Mouse (Mus musculus) liver, embryonic 15.5 days (tissue): ENCODE results near the gene Car10. TPM values are rescaled to one million over a fixed set of nuclear protein-coding genes. Genes with fewer than 3 reads are reported as not detected.
"Not testable (repeated sequence)": the region's sequence is repeated elsewhere in the genome, so short reads cannot be mapped to it uniquely, and the experiment has no call there.

Source experiments
- ATAC-seq: fragments of 200-750 bp; cut with Nextera tagmentation; 2 replicates; pipeline ENCODE4 v1.8.0; 2017; ENCODE audit warnings: moderate number of reproducible peaks, mild to moderate bottlenecking, moderate library complexity; ENCODE audit not compliant: insufficient read depth
- H3K27ac ChIP-seq: fragments of 300-500 bp; sonication (generic); replicated peaks from 2 replicates; pipeline ENCODE4 v1.5.1; 2015; ENCODE audit warnings: mild to moderate bottlenecking, inconsistent platforms
- H3K27me3 ChIP-seq: fragments of 300-500 bp; sonication (generic); 2 replicates; pipeline ENCODE4 v1.6.1; 2015; ENCODE audit warnings: mild to moderate bottlenecking, inconsistent platforms
- H3K36me3 ChIP-seq: fragments of 300-500 bp; sonication (generic); replicated peaks from 2 replicates; pipeline ENCODE4 v1.6.1; 2015; ENCODE audit warnings: moderate library complexity, mild to moderate bottlenecking, inconsistent platforms
- H3K4me1 ChIP-seq: fragments of 300-500 bp; sonication (generic); replicated peaks from 2 replicates; pipeline ENCODE4 v1.6.1; 2015; ENCODE audit warnings: inconsistent platforms
- H3K4me2 ChIP-seq: fragments of 300-500 bp; sonication (generic); 2 replicates; pipeline ENCODE4 v1.6.1; 2015; ENCODE audit warnings: moderate library complexity, mild to moderate bottlenecking, inconsistent platforms
- H3K4me3 ChIP-seq: fragments of 300-500 bp; sonication (generic); replicated peaks from 2 replicates; pipeline ENCODE4 v1.5.1; 2015; ENCODE audit warnings: mild to moderate bottlenecking, inconsistent platforms
- H3K9ac ChIP-seq: fragments of 300-500 bp; sonication (generic); 2 replicates; pipeline ENCODE4 v1.6.1; 2015; ENCODE audit warnings: moderate library complexity, mild to moderate bottlenecking, inconsistent platforms
- H3K9me3 ChIP-seq: fragments of 300-500 bp; sonication (generic); replicated peaks from 2 replicates; pipeline ENCODE4 v1.6.1; 2016; ENCODE audit warnings: inconsistent platforms
- WGBS: fragments of 180-500 bp; shearing (Covaris S2); methylation state at CpG from one replicate; pipeline ENCODE4 v1.1.7; 2015; ENCODE audit warnings: mixed read lengths; ENCODE audit not compliant: insufficient replicate concordance; 5-methylcytosine and 5-hydroxymethylcytosine counted together
- polyA plus RNA-seq: library from polyadenylated mRNA; unstranded; fragments of >200 nt; fragmentation: Nextera tagmentation; extraction: Ambion mirVana; gene quantifications from 2 replicates; pipeline ENCODE4 v1.2.1, GENCODE M21; 2015

Gene Car10
- polyA plus RNA-seq, 1 experiment from 2014 or later: not detected

- Histone ChIP-seq H3K9ac (no peak overlapping the region), H3K27me3 (no peaks in the 10 kb centered on the region), H3K27ac (no peak overlapping the region), H3K9me3 (no peaks in the 10 kb centered on the region), H3K4me1 (no peaks in the 10 kb centered on the region), H3K4me2 (no peak overlapping the region), H3K4me3 (no peak overlapping the region), H3K36me3 (no peaks in the 10 kb centered on the region)
- 73% methylated on average over 2 of the region's 2 CpGs for WGBS
- ATAC-seq: no peak
Observed at GRCm38 (mm10) chr11:93396356-93396755, 298.5 kb downstream of the Car10 start.

DNA sequence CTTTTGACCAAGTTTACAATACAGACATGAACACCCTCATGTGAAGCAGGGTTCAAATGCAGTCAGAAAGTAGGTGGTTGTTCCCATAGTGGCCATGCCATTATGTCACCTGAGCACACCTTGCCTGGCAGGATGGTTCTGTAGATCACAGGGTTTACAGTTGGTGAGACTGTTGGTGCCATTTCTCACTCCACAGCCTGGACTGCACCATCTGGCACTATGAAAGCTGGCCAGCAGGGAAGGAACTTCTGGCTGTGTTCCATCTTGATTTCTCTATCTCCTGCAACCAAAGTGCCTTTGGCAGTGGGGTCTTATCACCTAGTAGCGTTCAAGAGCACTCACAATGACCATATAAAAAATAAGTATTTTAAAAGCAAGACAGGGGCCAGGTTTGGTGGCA lies 303.3 kb downstream of the Car10 start:
- H3K36me3 ChIP-seq, H3K9me3 ChIP-seq, H3K9ac ChIP-seq, H3K4me3 ChIP-seq, H3K27me3 ChIP-seq, H3K4me2 ChIP-seq, H3K4me1 ChIP-seq, H3K27ac ChIP-seq, ATAC-seq: not testable (repeated sequence)
- 57% methylated on average over 1 of the region's 1 CpGs for WGBS

DNA sequence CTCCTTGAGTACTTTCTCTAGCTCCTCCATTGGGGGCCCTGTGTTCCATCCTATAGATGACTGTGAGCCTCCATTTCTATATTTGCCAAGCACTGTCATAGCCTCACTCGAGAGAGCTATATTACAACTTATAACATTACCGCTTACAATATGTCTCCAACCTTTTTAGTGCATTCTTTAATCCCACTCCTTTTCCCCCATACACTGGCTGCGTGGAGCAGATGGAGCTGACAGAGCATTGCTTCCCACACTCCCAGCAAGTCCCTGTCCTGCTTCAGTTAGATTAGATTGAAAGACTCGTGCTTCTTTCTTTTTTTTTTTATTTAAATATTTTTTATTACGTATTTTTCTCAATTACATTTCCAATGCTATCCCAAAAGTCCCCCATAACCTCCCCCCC lies 310.2 kb downstream of the Car10 start:
- no peaks in the 10 kb centered on the region for H3K4me1 ChIP-seq
- no peak overlapping the region for H3K4me2 ChIP-seq
- H3K9ac ChIP-seq: no peak overlapping the region
- no peak overlapping the region for H3K4me3 ChIP-seq
- H3K27ac ChIP-seq: no peak overlapping the region
- 56% methylated on average over 5 of the region's 5 CpGs for WGBS
- no peaks in the 10 kb centered on the region for H3K9me3 ChIP-seq
- H3K36me3 ChIP-seq: no peaks in the 10 kb centered on the region
- H3K27me3 ChIP-seq: no peaks in the 10 kb centered on the region
- no peak for ATAC-seq

GRCm38 (mm10) chr11:93431482-93431881 lies 333.7 kb downstream of the Car10 start:
- no peaks in the 10 kb centered on the region for H3K36me3 ChIP-seq
- no peak overlapping the region for H3K9ac ChIP-seq
- H3K4me3 ChIP-seq: no peak overlapping the region
- no peaks in the 10 kb centered on the region for H3K4me1 ChIP-seq
- H3K4me2 ChIP-seq: no peak overlapping the region
- H3K27ac ChIP-seq: no peak overlapping the region
- WGBS: 68% methylated on average over 5 of the region's 5 CpGs
- no peak for ATAC-seq
- H3K27me3 ChIP-seq: no peaks in the 10 kb centered on the region
- H3K9me3 ChIP-seq: no peaks in the 10 kb centered on the region

DNA sequence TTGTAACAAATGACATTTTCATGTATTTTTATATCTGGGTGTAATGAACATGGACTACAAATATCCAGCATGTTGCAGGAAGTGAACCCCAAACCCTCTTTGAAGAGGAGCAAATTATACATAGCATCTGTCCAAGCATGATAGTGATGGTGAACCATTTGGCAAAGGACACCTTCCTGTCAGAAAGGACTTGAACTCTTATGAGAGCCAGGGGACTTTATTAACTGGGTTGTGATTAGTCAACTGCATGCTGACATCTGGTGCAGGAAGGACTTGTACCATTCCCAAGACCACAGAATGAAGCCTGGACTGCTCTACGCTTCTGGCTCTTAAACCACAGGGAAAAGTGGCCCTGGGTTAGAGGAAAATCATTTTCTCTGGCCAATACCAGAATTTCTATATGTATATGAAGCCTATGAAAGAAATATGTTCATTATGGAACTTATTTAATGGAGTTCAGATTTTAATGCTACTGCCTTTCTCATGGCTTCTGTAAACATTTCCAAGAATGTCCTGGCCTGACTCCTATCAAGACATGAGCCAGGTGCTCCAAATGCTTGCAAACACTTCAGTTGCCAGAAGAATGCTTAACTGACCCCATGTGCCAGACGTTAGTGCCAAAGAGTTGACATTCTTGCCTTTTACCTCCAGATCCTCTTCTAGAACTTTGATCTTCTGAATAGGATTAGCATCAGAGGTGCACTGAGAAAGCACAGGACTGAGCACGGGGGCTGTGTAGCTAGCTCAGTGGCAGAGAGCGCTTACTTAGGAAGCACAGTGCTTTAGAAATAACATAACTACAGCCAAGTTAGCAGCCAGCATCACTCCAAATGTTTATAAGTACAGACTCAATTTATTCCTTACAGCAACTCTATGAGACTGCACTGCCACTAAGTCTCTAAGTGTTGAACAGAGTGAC lies 337.4 kb downstream of the Car10 start:
- H3K27ac ChIP-seq: no peak overlapping the region
- H3K4me1 ChIP-seq: no peaks in the 10 kb centered on the region
- H3K36me3 ChIP-seq: no peaks in the 10 kb centered on the region
- no peak overlapping the region for H3K4me2 ChIP-seq
- no peak overlapping the region for H3K4me3 ChIP-seq
- H3K27me3 ChIP-seq: no peaks in the 10 kb centered on the region
- no peak overlapping the region for H3K9ac ChIP-seq
- ATAC-seq: no peak
- no peaks in the 10 kb centered on the region for H3K9me3 ChIP-seq
- 44% methylated on average over 4 of the region's 4 CpGs for WGBS

DNA sequence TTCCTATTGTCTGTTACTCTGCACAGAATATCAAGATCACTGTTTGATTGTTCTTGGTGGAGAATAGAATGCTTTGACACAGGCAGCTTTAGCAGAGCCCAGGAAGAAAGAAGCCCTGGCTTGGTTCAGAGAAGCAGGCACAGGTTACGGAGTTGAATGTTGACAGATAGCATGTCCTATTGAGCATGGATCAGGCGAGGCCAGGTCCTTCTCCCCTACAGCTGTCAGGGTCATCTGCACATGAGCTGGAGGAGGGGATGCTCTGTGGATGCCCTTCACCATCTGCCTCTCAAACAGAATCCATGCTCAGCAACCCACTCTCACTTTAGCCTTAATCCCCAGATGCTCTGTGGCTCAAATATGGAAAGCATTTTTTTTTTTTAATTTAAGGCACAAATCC lies 339.1 kb downstream of the Car10 start:
- Histone ChIP-seq H3K4me3 (no peak overlapping the region), H3K27ac (no peak overlapping the region), H3K27me3 (no peaks in the 10 kb centered on the region), H3K9ac (no peak overlapping the region), H3K4me1 (no peaks in the 10 kb centered on the region), H3K4me2 (no peak overlapping the region), H3K9me3 (no peaks in the 10 kb centered on the region), H3K36me3 (no peaks in the 10 kb centered on the region)
- ATAC-seq: no peak
- 43% methylated on average over 2 of the region's 2 CpGs for WGBS

DNA sequence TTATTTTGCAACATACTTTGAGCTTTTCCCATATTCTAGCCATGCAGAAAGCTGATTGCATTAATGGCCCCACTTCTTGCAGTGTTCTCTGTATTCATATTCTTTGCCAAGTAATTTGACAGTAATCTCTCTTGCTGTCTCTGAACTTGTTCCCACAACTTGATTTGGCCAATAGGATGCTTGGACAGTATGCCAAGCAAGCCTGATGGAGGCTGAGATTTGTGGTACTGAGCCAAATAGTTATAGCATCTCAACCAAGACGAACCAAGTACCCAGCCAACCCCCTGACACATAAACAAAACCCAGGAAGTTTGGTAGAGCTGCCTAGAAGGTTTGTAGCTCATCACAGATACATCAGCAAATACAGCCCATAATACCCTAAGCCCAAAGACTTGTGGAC lies 342.6 kb downstream of the Car10 start:
- H3K4me1 ChIP-seq: no peaks in the 10 kb centered on the region
- H3K36me3 ChIP-seq: no peaks in the 10 kb centered on the region
- H3K4me3 ChIP-seq: no peak overlapping the region
- no peak overlapping the region for H3K4me2 ChIP-seq
- no peaks in the 10 kb centered on the region for H3K9me3 ChIP-seq
- no peaks in the 10 kb centered on the region for H3K27me3 ChIP-seq
- ATAC-seq: no peak
- no peak overlapping the region for H3K9ac ChIP-seq
- WGBS: 23% methylated on average over 1 of the region's 1 CpGs
- H3K27ac ChIP-seq: no peak overlapping the region

DNA sequence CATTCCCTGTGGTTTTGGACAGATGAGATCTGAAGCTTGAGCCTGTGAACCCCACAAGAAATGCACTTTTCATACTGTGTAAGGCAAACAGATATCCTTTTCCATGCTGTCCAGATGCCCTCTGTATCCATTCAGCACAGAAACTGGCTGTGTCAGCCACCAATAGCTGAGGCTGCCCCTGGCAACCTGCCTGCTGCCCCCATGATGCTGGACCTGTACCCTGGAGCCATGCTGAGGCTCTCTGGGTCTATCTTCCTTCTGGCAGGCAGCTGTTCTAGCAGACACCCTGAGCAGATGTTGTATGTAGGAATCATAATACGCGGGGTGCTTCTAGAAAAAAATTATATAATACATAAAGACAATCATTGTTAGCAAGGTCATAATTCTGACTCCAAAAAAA lies 345.9 kb downstream of the Car10 start:
- Histone ChIP-seq H3K27ac (no peak overlapping the region), H3K9ac (no peak overlapping the region), H3K9me3 (no peaks in the 10 kb centered on the region), H3K27me3 (no peaks in the 10 kb centered on the region), H3K36me3 (no peaks in the 10 kb centered on the region), H3K4me2 (no peak overlapping the region), H3K4me3 (no peak overlapping the region), H3K4me1 (no peaks in the 10 kb centered on the region)
- ATAC-seq: no peak
- WGBS: 83% methylated on average over 2 of the region's 2 CpGs

DNA sequence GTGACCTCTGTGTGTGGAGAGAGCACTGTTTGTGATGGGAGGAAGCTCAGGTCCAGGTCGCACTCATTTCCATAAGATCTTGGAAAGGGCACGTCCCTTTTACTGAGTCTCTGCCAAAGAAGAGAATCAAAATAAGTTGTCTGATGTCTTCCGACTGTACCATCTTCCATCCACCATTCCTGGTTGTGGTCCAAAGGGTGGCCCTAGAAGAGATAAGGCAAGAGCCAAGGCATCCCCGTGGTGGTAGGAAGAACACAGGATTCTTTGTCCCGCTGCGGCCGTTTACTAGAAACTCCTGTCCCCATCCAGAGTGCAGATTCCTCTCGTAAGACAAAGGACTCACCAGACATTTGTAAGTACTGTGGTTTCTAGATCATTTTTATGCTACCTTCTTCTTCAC lies 346.9 kb downstream of the Car10 start:
- WGBS: 67% methylated on average over 8 of the region's 8 CpGs
- H3K4me2 ChIP-seq: no peak overlapping the region
- no peak overlapping the region for H3K9ac ChIP-seq
- H3K36me3 ChIP-seq: no peaks in the 10 kb centered on the region
- no peak overlapping the region for H3K27ac ChIP-seq
- no peak overlapping the region for H3K4me3 ChIP-seq
- no peaks in the 10 kb centered on the region for H3K4me1 ChIP-seq
- H3K9me3 ChIP-seq: no peaks in the 10 kb centered on the region
- no peak for ATAC-seq
- H3K27me3 ChIP-seq: no peaks in the 10 kb centered on the region

DNA sequence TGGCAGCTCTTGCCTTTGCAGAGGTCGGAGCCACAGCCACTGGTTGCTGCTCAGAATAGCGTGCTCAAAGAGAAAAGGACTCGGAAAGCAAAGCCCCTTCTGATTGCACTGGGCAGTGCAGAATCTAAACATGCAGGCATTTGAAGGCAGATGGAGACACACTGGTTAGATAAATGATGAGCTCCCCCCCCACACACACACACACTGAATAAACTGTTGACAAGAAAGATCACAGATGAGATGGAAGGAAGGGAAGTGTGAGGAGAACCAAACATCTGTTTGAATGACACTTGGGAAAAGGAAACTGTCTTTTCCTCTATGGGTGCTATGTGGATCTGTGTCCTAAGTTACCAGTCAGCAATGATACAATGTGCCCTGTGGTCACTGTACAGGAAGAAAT lies 349.7 kb downstream of the Car10 start:
- no peak for ATAC-seq
- Histone ChIP-seq H3K4me1 (no peaks in the 10 kb centered on the region), H3K4me2 (no peak overlapping the region), H3K27me3 (no peaks in the 10 kb centered on the region), H3K4me3 (no peak overlapping the region), H3K27ac (no peak overlapping the region), H3K9ac (no peak overlapping the region), H3K36me3 (no peaks in the 10 kb centered on the region), H3K9me3 (no peaks in the 10 kb centered on the region)
- WGBS: 53% methylated on average over 3 of the region's 3 CpGs

- 60% methylated on average over 12 of the region's 12 CpGs for WGBS
- no peak for ATAC-seq
- H3K4me1 ChIP-seq: no peaks in the 10 kb centered on the region
- H3K9ac ChIP-seq: no peak overlapping the region
- H3K9me3 ChIP-seq: no peaks in the 10 kb centered on the region
- no peaks in the 10 kb centered on the region for H3K27me3 ChIP-seq
- H3K4me2 ChIP-seq: no peak overlapping the region
- H3K36me3 ChIP-seq: no peaks in the 10 kb centered on the region
- no peak overlapping the region for H3K4me3 ChIP-seq
- H3K27ac ChIP-seq: no peak overlapping the region
Observed at GRCm38 (mm10) chr11:93448290-93449256, 350.7 kb downstream of the Car10 start.
